Mouse (Mus musculus) limb, embryonic 14.5 days (tissue): Measurements from ENCODE around the gene Plekhs1. TPM values are rescaled to one million over a fixed set of nuclear protein-coding genes. Genes with fewer than 3 reads are reported as not detected.

Source experiments
- ATAC-seq: fragments of 200-750 bp; cut with Nextera tagmentation; 2 replicates; pipeline ENCODE4 v1.8.0; 2017; ENCODE audit warnings: low read depth, moderate number of reproducible peaks, moderate TSS enrichment; ENCODE audit not compliant: low FRiP score
- DNase-seq: peaks from one replicate; pipeline ENCODE4 v3.0.0-alpha.2; 2015; ENCODE audit warnings: low spot score
- H3K27ac ChIP-seq: fragments of 300-500 bp; sonication (generic); replicated peaks from 2 replicates; pipeline ENCODE4 v1.5.1; 2014; ENCODE audit warnings: low read depth, mild to moderate bottlenecking, low read length, moderate library complexity, mixed read lengths
- H3K27me3 ChIP-seq: fragments of 300-500 bp; sonication (generic); 2 replicates; pipeline ENCODE4 v1.6.1; 2014; ENCODE audit warnings: low read length, mixed read lengths; ENCODE audit not compliant: control insufficient read depth, insufficient read depth
- H3K36me3 ChIP-seq: fragments of 300-500 bp; sonication (generic); 2 replicates; pipeline ENCODE4 v1.6.1; 2014; ENCODE audit warnings: mild to moderate bottlenecking, low read length, moderate library complexity, mixed read lengths; ENCODE audit not compliant: control insufficient read depth, insufficient read depth
- H3K4me1 ChIP-seq: fragments of 300-500 bp; sonication (generic); 2 replicates; pipeline ENCODE4 v1.6.1; 2014; ENCODE audit warnings: antibody characterized with exemption, low read length, mixed read lengths; ENCODE audit not compliant: control insufficient read depth, insufficient read depth
- H3K4me2 ChIP-seq: fragments of 300-500 bp; sonication (generic); replicated peaks from 2 replicates; pipeline ENCODE4 v1.6.1; 2014; ENCODE audit warnings: low read depth, mild to moderate bottlenecking, low read length, moderate library complexity; ENCODE audit not compliant: severe bottlenecking
- H3K4me3 ChIP-seq: fragments of 300-500 bp; sonication (generic); replicated peaks from 2 replicates; pipeline ENCODE4 v1.5.1; 2014; ENCODE audit warnings: low read length
- H3K9ac ChIP-seq: fragments of 300-500 bp; sonication (generic); 2 replicates; pipeline ENCODE4 v1.6.1; 2014; ENCODE audit warnings: mild to moderate bottlenecking, low read depth, low read length, moderate library complexity; ENCODE audit not compliant: severe bottlenecking
- H3K9me3 ChIP-seq: fragments of 300-500 bp; sonication (generic); 2 replicates; pipeline ENCODE4 v1.6.1; 2016; ENCODE audit warnings: low read length; ENCODE audit not compliant: control insufficient read depth
- POLR2A ChIP-seq: fragments of 200-500 bp; IDR thresholded peaks from 2 replicates; pipeline ENCODE4 v1.8.0; 2012; ENCODE audit warnings: inconsistent platforms, mild to moderate bottlenecking, moderate library complexity, borderline replicate concordance; ENCODE audit not compliant: insufficient read depth, insufficient read length; ENCODE audit errors: extremely low read depth
- WGBS: fragments of 180-500 bp; shearing (Covaris S2); extraction: QIAGEN DNeasy Blood & Tissue Kit; methylation state at CpG from one replicate; pipeline ENCODE4 v1.1.7; 2014; 5-methylcytosine and 5-hydroxymethylcytosine counted together
- polyA plus RNA-seq, 2 experiments: library from polyadenylated mRNA; depleted of rRNA in 1 of 2; stranded (reverse) in 1 of 2; unstranded in 1 of 2; fragments of >200 nt; fragmentation: Nextera tagmentation in 1 of 2; extraction: Ambion mirVana in 1 of 2; gene quantifications; 2 replicates each; pipeline versions ENCODE4 v1.2.1 to v1.2.3; 2012 to 2014

Gene Plekhs1
- polyA plus RNA-seq, 2 experiments = 0.26 TPM; not detected in 1

- Histone ChIP-seq H3K4me2 (no peak overlapping the region), H3K36me3 (peaks cover 32% of the 10 kb centered on the region), H3K9ac (no peak overlapping the region), H3K4me1 (no peaks in the 10 kb centered on the region), H3K4me3 (no peak overlapping the region), H3K27me3 (no peaks in the 10 kb centered on the region), H3K9me3 (no peaks in the 10 kb centered on the region), H3K27ac (no peak overlapping the region)
- no peak for ATAC-seq
- WGBS = 92% methylated on average over 9 of the region's 9 CpGs
- no peak for DNase-seq
- no peak for TF ChIP-seq POLR2A
These were observed 74.3 kb downstream of the Plekhs1 start for GRCm38 (mm10) chr19:56535765-56536164.

Other genes starting within 250 kb of the Plekhs1 start
- 0.63 TPM in 1 of 2 replicates, not detected in the other for gene Habp2, start 174.5 kb upstream of the Plekhs1 start, polyA plus RNA-seq (2012; rRNA removed)
- 0.10 TPM in 1 of 2 replicates, not detected in the other for gene Habp2, start 174.5 kb upstream of the Plekhs1 start, polyA plus RNA-seq (2014; fragmentation: Nextera tagmentation; extraction: Ambion mirVana)
- 2.3 and 2.8 TPM in 2 replicates for gene Nrap, start 71.6 kb upstream of the Plekhs1 start, polyA plus RNA-seq (2012; rRNA removed)
- gene Nrap, start 71.6 kb upstream of the Plekhs1 start, polyA plus RNA-seq (2014; fragmentation: Nextera tagmentation; extraction: Ambion mirVana) = 1.6 and 2.1 TPM in 2 replicates
- gene Casp7, start 64.5 kb upstream of the Plekhs1 start, polyA plus RNA-seq (2012; rRNA removed) = 18.6 and 21.6 TPM in 2 replicates
- gene Casp7, start 64.5 kb upstream of the Plekhs1 start, polyA plus RNA-seq (2014; fragmentation: Nextera tagmentation; extraction: Ambion mirVana) = 23.7 and 25.1 TPM in 2 replicates
- gene Dclre1a, start 86.6 kb downstream of the Plekhs1 start, polyA plus RNA-seq (2012; rRNA removed) = 12.2 and 14.7 TPM in 2 replicates
- gene Dclre1a, start 86.6 kb downstream of the Plekhs1 start, polyA plus RNA-seq (2014; fragmentation: Nextera tagmentation; extraction: Ambion mirVana) = 19.7 and 22.6 TPM in 2 replicates
- 14.0 and 15.0 TPM in 2 replicates for gene Nhlrc2, start 86.6 kb downstream of the Plekhs1 start, polyA plus RNA-seq (2012; rRNA removed)
- 14.8 and 15.3 TPM in 2 replicates for gene Nhlrc2, start 86.6 kb downstream of the Plekhs1 start, polyA plus RNA-seq (2014; fragmentation: Nextera tagmentation; extraction: Ambion mirVana)